ENCODE assay signal across 10 mouse cellular contexts in the genomic region with DNA sequence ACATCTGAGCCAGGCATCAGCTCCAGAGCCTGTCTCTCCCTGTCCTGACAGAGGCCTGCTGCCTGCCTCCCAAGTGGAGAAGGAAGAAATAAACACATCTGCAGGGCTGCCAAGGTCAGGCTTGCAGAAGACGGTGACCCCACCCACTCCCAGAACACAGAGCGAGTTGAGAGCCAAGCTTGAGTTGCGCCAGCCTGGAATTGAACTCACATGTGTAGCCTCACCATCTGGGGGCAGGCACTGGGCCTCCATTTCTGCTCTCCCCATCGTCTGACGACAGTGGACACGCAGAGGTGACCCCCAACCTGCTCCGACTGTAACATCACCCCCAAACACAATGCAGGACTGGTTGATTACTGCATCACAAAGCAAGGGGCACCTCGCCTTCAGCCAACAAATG. TPM values are rescaled to one million over a fixed set of nuclear protein-coding genes. Genes with fewer than 3 reads are reported as not detected.
DNase-seq lines count a peak whose midpoint lies in the region; ATAC-seq lines count a peak whose summit lies in the region.
"Had no signal": no experiment of that assay in that cellular context is flagged by ENCODE, and none has a peak within 500 bp of the region (broad histone marks: within the 10 kb centered on the region; RNA-seq: fewer than 3 reads in every experiment).

No protein-coding gene starts in this region.

- no peaks in the 10 kb centered on the region for H3K9me3 ChIP-seq in hindbrain, embryonic 13.5 days
- no peaks in the 10 kb centered on the region for H3K9me3 ChIP-seq in hindbrain, embryonic 12.5 days (replicated peaks)
- H3K9me3 ChIP-seq in heart, embryonic 10.5 days = no peaks in the 10 kb centered on the region
- H3K9me3 ChIP-seq in lung, embryonic 16.5 days (ENCODE audit: control insufficient read depth, low read length) = 0 out of 2 replicates have a peak, but pooled peaks cover 3% of the 10 kb centered on the region
- H3K9me3 ChIP-seq: midbrain, embryonic 12.5 days had no signal

- no peak for ATAC-seq in hindbrain, embryonic 13.5 days (ENCODE audit: low FRiP score)
- no peak for ATAC-seq in hindbrain, embryonic 12.5 days (ENCODE audit: low FRiP score)
- ATAC-seq in lung, embryonic 16.5 days (ENCODE audit: low read depth) = peak; percentile 47; the same call in 1 of the 2 replicates

- H3K9ac ChIP-seq in hindbrain, embryonic 13.5 days = no peak overlapping the region
- H3K9ac ChIP-seq in hindbrain, embryonic 12.5 days = no peak overlapping the region
- no peak overlapping the region for H3K9ac ChIP-seq in lung, embryonic 16.5 days (ENCODE audit: low read length)
- H3K9ac ChIP-seq: midbrain, embryonic 12.5 days had no signal

- intact Hi-C loops in left cerebral cortex, postnatal 36 days (cut with DNase I) = no loop called here

- peak overlapping the region; percentile 8; the same call in 1 of the 2 replicates for H3K27ac ChIP-seq in hindbrain, embryonic 13.5 days
- H3K27ac ChIP-seq in hindbrain, embryonic 12.5 days = no peak overlapping the region
- peak overlapping the region; percentile 65 for H3K27ac ChIP-seq in heart, embryonic 10.5 days
- H3K27ac ChIP-seq in lung, embryonic 16.5 days (ENCODE audit: low read length) = no peak overlapping the region
- H3K27ac ChIP-seq: midbrain, embryonic 12.5 days had no signal

- H3K4me1 ChIP-seq in hindbrain, embryonic 13.5 days (replicated peaks) = peaks cover 82% of the 10 kb centered on the region
- peaks cover 66% of the 10 kb centered on the region for H3K4me1 ChIP-seq in hindbrain, embryonic 12.5 days
- H3K4me1 ChIP-seq in heart, embryonic 10.5 days = peaks cover 74% of the 10 kb centered on the region
- H3K4me1 ChIP-seq in lung, embryonic 16.5 days (replicated peaks; ENCODE audit: control insufficient read depth, insufficient read depth, low read length) = peaks cover 2% of the 10 kb centered on the region; the same call in 1 of the 2 replicates

- H3K36me3 ChIP-seq in hindbrain, embryonic 13.5 days = no peaks in the 10 kb centered on the region
- no peaks in the 10 kb centered on the region for H3K36me3 ChIP-seq in hindbrain, embryonic 12.5 days
- H3K36me3 ChIP-seq in heart, embryonic 10.5 days = peaks cover 23% of the 10 kb centered on the region
- no peaks in the 10 kb centered on the region for H3K36me3 ChIP-seq in lung, embryonic 16.5 days (ENCODE audit: control insufficient read depth, insufficient read depth, low read length)

- H3K4me2 ChIP-seq in hindbrain, embryonic 13.5 days = no peak overlapping the region
- no peak overlapping the region for H3K4me2 ChIP-seq in hindbrain, embryonic 12.5 days (replicated peaks)
- no peak overlapping the region for H3K4me2 ChIP-seq in lung, embryonic 16.5 days (ENCODE audit: low read depth, low read length)
- H3K4me2 ChIP-seq: midbrain, embryonic 12.5 days had no signal

- no peak overlapping the region for H3K4me3 ChIP-seq in hindbrain, embryonic 13.5 days
- no peak overlapping the region for H3K4me3 ChIP-seq in hindbrain, embryonic 12.5 days
- no peak overlapping the region for H3K4me3 ChIP-seq in heart, embryonic 10.5 days
- H3K4me3 ChIP-seq in lung, embryonic 16.5 days (ENCODE audit: low read length) = no peak overlapping the region
- H3K4me3 ChIP-seq: midbrain, embryonic 12.5 days had no signal

- peak; percentile 72 for DNase-seq in adrenal gland, postnatal 14 days
- DNase-seq in heart, embryonic 10.5 days (ENCODE audit: low spot score) = no peak
- no peak for DNase-seq in frontal cortex, postnatal 14 days (ENCODE audit: low spot score in 2 of 2)
- DNase-seq in thymus, adult 18-20 months = no peak
- no peak for DNase-seq in left cerebral cortex, postnatal 36 days (ENCODE audit: low spot score in 2 of 2)
- DNase-seq: right cerebral cortex, postnatal 25 days had no signal

- WGBS in hindbrain, embryonic 13.5 days = 77% methylated on average over 8 of the region's 8 CpGs
- 72% methylated on average over 8 of the region's 8 CpGs for WGBS in hindbrain, embryonic 12.5 days
- WGBS in heart, embryonic 10.5 days = 66% methylated on average over 8 of the region's 8 CpGs
- WGBS in lung, embryonic 16.5 days = 57% methylated on average over 8 of the region's 8 CpGs

- H3K27me3 ChIP-seq in hindbrain, embryonic 13.5 days = no peaks in the 10 kb centered on the region
- H3K27me3 ChIP-seq in hindbrain, embryonic 12.5 days = no peaks in the 10 kb centered on the region
- no peaks in the 10 kb centered on the region for H3K27me3 ChIP-seq in heart, embryonic 10.5 days (ENCODE audit: insufficient read depth, poor library complexity, severe bottlenecking)
- no peaks in the 10 kb centered on the region for H3K27me3 ChIP-seq in lung, embryonic 16.5 days (ENCODE audit: control insufficient read depth, insufficient read depth, low read depth, low read length)
- H3K27me3 ChIP-seq: midbrain, embryonic 12.5 days had no signal

RNA-seq across cellular contexts. Expression of gene Tspan18, which starts 12.4 kb away (rescaled TPM):
- polyA plus RNA-seq in hindbrain, embryonic 13.5 days (2015; fragmentation: Nextera tagmentation; extraction: Ambion mirVana) = 23.6 and 32.5 TPM in 2 replicates
- polyA plus RNA-seq in hindbrain, embryonic 12.5 days (2016; fragmentation: Nextera tagmentation; extraction: Ambion mirVana) = 34.2 and 39.0 TPM in 2 replicates
- total RNA-seq in adrenal gland, postnatal 14 days (2021) = 72.2 and 76.9 TPM in 2 replicates
- 64.2 and 67.0 TPM in 2 replicates for polyA plus RNA-seq in heart, embryonic 10.5 days (2016; fragmentation: Nextera tagmentation; extraction: Ambion mirVana)
- polyA plus RNA-seq in lung, embryonic 16.5 days (2015; fragmentation: Nextera tagmentation; extraction: Ambion mirVana) = 24.8 and 29.7 TPM in 2 replicates
- 1 to 10 TPM; 2.1 TPM for total RNA-seq in left cerebral cortex, postnatal 36 days (2021)

Comparison
In these comparisons a context has a peak if more than half of its experiments do, and no peak if none do; other contexts are left out.
1. H3K27ac ChIP-seq: peak in hindbrain, embryonic 13.5 days (single experiment) and heart, embryonic 10.5 days (single experiment); none in hindbrain, embryonic 12.5 days (single experiment) and lung, embryonic 16.5 days (single experiment).